Mouse (Mus musculus) megakaryocyte-erythroid progenitor cell, adult 5-6 weeks (primary cell): ENCODE measurements at regions not wholly inside any gene's neighbourhood (a gene's known extent, or its start where the extent isn't known, plus 50 kb on each side); places are given as distances from the start of the nearest gene placed in this dataset.
A peak's percentile ranks its signal among the peaks of the same experiment; 100 is the strongest.

Experiments used
- ATAC-seq: replicated peaks from 2 replicates; pipeline ENCODE4 v1.8.0; 2016; ENCODE audit warnings: mild to moderate bottlenecking, inconsistent platforms; ENCODE audit not compliant: severe bottlenecking, poor library complexity, low FRiP score, low TSS enrichment

GRCm38 (mm10) chr5:41206462-41206861 lies 501.5 kb downstream of the Rab28 start:
- ATAC-seq: no peak

- no peak for ATAC-seq
Measured at GRCm38 (mm10) chr5:41204417-41204816, 503.5 kb downstream of the Rab28 start.

GRCm38 (mm10) chr5:41187193-41187592 lies 520.8 kb downstream of the Rab28 start:
- no peak for ATAC-seq

GRCm38 (mm10) chr5:41177220-41177619 lies 530.7 kb downstream of the Rab28 start:
- no peak for ATAC-seq

GRCm38 (mm10) chr5:41165870-41166626 lies 541.9 kb downstream of the Rab28 start:
- ATAC-seq: no peak

GRCm38 (mm10) chr5:41125050-41125449 lies 582.9 kb downstream of the Rab28 start:
- no peak for ATAC-seq

- ATAC-seq: no peak
Measured at GRCm38 (mm10) chr5:41117658-41118057, 590.3 kb downstream of the Rab28 start.

- no peak for ATAC-seq
Measured at GRCm38 (mm10) chr5:41087773-41088172, 620.2 kb downstream of the Rab28 start.

GRCm38 (mm10) chr5:41076412-41076811 lies 631.5 kb downstream of the Rab28 start:
- no peak for ATAC-seq

- no peak for ATAC-seq
Measured at GRCm38 (mm10) chr5:41061646-41062045, 646.3 kb downstream of the Rab28 start.

GRCm38 (mm10) chr5:41061222-41061621 lies 646.7 kb downstream of the Rab28 start:
- ATAC-seq: no peak

GRCm38 (mm10) chr5:41058015-41058414 lies 649.9 kb downstream of the Rab28 start:
- no peak for ATAC-seq

GRCm38 (mm10) chr5:41051948-41052347 lies 656.0 kb downstream of the Rab28 start:
- no peak for ATAC-seq

GRCm38 (mm10) chr5:41048515-41048914 lies 659.4 kb downstream of the Rab28 start:
- no peak for ATAC-seq

- ATAC-seq: no peak
Measured at GRCm38 (mm10) chr5:41045221-41045620, 662.7 kb downstream of the Rab28 start.

- ATAC-seq: peak; percentile 61; the same call in 1 of the 2 replicates
Measured at GRCm38 (mm10) chr5:41044465-41044864, 663.5 kb downstream of the Rab28 start.

- no peak for ATAC-seq
Measured at GRCm38 (mm10) chr5:41038790-41039189, 669.2 kb downstream of the Rab28 start.

- no peak for ATAC-seq
Measured at GRCm38 (mm10) chr5:41006692-41007091, 701.3 kb downstream of the Rab28 start.

GRCm38 (mm10) chr5:40986562-40986961 lies 721.4 kb downstream of the Rab28 start:
- no peak for ATAC-seq

- no peak for ATAC-seq
Measured at GRCm38 (mm10) chr5:40974892-40975291, 733.1 kb downstream of the Rab28 start.

GRCm38 (mm10) chr5:40952901-40953595 lies 754.9 kb downstream of the Rab28 start:
- peak; percentile 98 for ATAC-seq
